Mouse (Mus musculus) ES-E14 (cell line): ENCODE data around the gene Tas2r136. TPM values are rescaled to one million over a fixed set of nuclear protein-coding genes. Genes with fewer than 3 reads are reported as not detected.

Experiments
- DNase-seq: peaks from one replicate; pipeline ENCODE4 v3.0.0-alpha.2; 2013; ENCODE audit warnings: low read depth, low spot score
- H3K27ac ChIP-seq: 2 replicates; pipeline ENCODE4 v1.5.1; 2012; ENCODE audit warnings: low read depth, mild to moderate bottlenecking, low read length, moderate library complexity, mixed read lengths; ENCODE audit not compliant: poor library complexity, insufficient read depth, severe bottlenecking
- H3K36me3 ChIP-seq: 2 replicates; pipeline ENCODE4 v1.6.1; 2012; ENCODE audit warnings: mild to moderate bottlenecking, low read length, moderate library complexity, mixed read lengths; ENCODE audit not compliant: control insufficient read depth, poor library complexity, insufficient read depth, severe bottlenecking
- H3K4me1 ChIP-seq, 2 experiments: fragments of 150-350 bp in 1 of 2; sonication (generic) in 1 of 2; 2 replicates each; pipeline ENCODE4 v1.6.1; 2012; ENCODE audit warnings: low read length in 2 of 2, mild to moderate bottlenecking in 1 of 2, mixed read lengths in 1 of 2; ENCODE audit not compliant: control insufficient read depth in 2 of 2, insufficient read depth in 2 of 2, poor library complexity in 1 of 2
- H3K4me3 ChIP-seq, 2 experiments: fragments of 150-350 bp in 1 of 2; sonication (generic) in 1 of 2; 2 replicates each; pipeline ENCODE4 v1.5.1; 2012; ENCODE audit warnings: low read length in 2 of 2, low read depth in 1 of 2, mild to moderate bottlenecking in 1 of 2, mixed read lengths in 1 of 2; ENCODE audit not compliant: insufficient read depth in 1 of 2, poor library complexity in 1 of 2, severe bottlenecking in 1 of 2
- H3K9ac ChIP-seq: 2 replicates; pipeline ENCODE4 v1.6.1; 2012; ENCODE audit warnings: low read depth, mild to moderate bottlenecking, low read length, mixed read lengths; ENCODE audit not compliant: poor library complexity, insufficient read depth, severe bottlenecking
- H3K9me3 ChIP-seq: fragments of 150-350 bp; sonication (generic); 2 replicates; pipeline ENCODE4 v1.6.1; 2012; ENCODE audit warnings: low read depth, mild to moderate bottlenecking, low read length; ENCODE audit not compliant: control insufficient read depth, insufficient read depth
- CHD2 ChIP-seq: IDR thresholded peaks from 2 replicates; pipeline ENCODE4 v1.6.1; 2014; ENCODE audit warnings: mild to moderate bottlenecking, low read depth, low read length, inconsistent platforms
- HCFC1 ChIP-seq: IDR thresholded peaks from 2 replicates; pipeline ENCODE4 v1.6.1; 2012; ENCODE audit warnings: low read length, inconsistent platforms, borderline replicate concordance; ENCODE audit not compliant: insufficient read depth
- MAFK ChIP-seq: IDR thresholded peaks from 2 replicates; pipeline ENCODE4 v1.6.1; 2014; ENCODE audit warnings: mild to moderate bottlenecking, low read depth, low read length, inconsistent platforms; ENCODE audit not compliant: insufficient read depth
- ZC3H11A ChIP-seq: IDR thresholded peaks from 2 replicates; pipeline ENCODE4 v1.6.1; 2012; ENCODE audit warnings: low read depth, mild to moderate bottlenecking, inconsistent platforms, low read length, borderline replicate concordance
- ZNF384 ChIP-seq: IDR thresholded peaks from 2 replicates; pipeline ENCODE4 v1.6.1; 2012; ENCODE audit warnings: low read depth, low read length, inconsistent platforms
- in situ Hi-C, 2 experiments: fragments of 600-800 bp; cut with MboI; formaldehyde crosslinking; loops; one replicate each; pipeline ENCODE4 v1.15.1; 2025; ENCODE audit warnings: low sequenced_read_pairs in 2 of 2, inconsistent platforms in 1 of 2; ENCODE audit not compliant: unreplicated experiment in 2 of 2
- total RNA-seq: library from RNA; depleted of rRNA; stranded (reverse); fragments of 300-350 nt; gene quantifications from 2 replicates; pipeline ENCODE4 v1.2.3, GENCODE M21; 2012; rRNA removed

Gene Tas2r136
- total RNA-seq = not detected in 2 replicates

GRCm38 (mm10) chr6:132778062-132778461 is at the start of gene Tas2r136:
Gene Tas2r136, minus strand, starts transcription at chr6:132778162.
- H3K9me3 ChIP-seq = no peaks in the 10 kb centered on the region
- H3K27ac ChIP-seq = no peak within 1 kb of the TSS
- no peak within 1 kb of the TSS for H3K4me3 ChIP-seq
- H3K36me3 ChIP-seq = no peaks in the 10 kb centered on the region
- no peak within 1 kb of the TSS for H3K9ac ChIP-seq
- no peaks in the 10 kb centered on the region for H3K4me1 ChIP-seq
- in situ Hi-C loops = no loop called here
- TF ChIP-seq MAFK = no peak
- no peak for TF ChIP-seq ZC3H11A
- no peak for TF ChIP-seq ZNF384
- TF ChIP-seq CHD2 = no peak
- TF ChIP-seq HCFC1 = no peak
- no peak for DNase-seq

- DNase-seq = no peak
- no peak within 1 kb of the TSS for H3K27ac ChIP-seq
- no peaks in the 10 kb centered on the region for H3K9me3 ChIP-seq
- H3K4me3 ChIP-seq = no peak within 1 kb of the TSS
- TF ChIP-seq MAFK = no peak
- H3K9ac ChIP-seq = no peak within 1 kb of the TSS
- in situ Hi-C loops = no loop called here
- no peaks in the 10 kb centered on the region for H3K36me3 ChIP-seq
- H3K4me1 ChIP-seq = no peaks in the 10 kb centered on the region
Observed at GRCm38 (mm10) chr6:132802518-132802917, 24.6 kb upstream of the Tas2r136 start, which contains the start of gene Tas2r117. Gene Tas2r117, plus strand, starts transcription at chr6:132802818.

- TF ChIP-seq ZNF384 (no peak), HCFC1 (no peak), CHD2 (no peak), MAFK (no peak), ZC3H11A (no peak)
- in situ Hi-C loops = no loop called here
- no peak overlapping the region for H3K27ac ChIP-seq
- DNase-seq = no peak
- no peak overlapping the region for H3K9ac ChIP-seq
- no peaks in the 10 kb centered on the region for H3K4me1 ChIP-seq
- no peaks in the 10 kb centered on the region for H3K9me3 ChIP-seq
- H3K36me3 ChIP-seq = no peaks in the 10 kb centered on the region
- no peak overlapping the region for H3K4me3 ChIP-seq
Observed at GRCm38 (mm10) chr6:132795393-132795792, 17.4 kb upstream of the Tas2r136 start.

GRCm38 (mm10) chr6:132761831-132762230 is 16.1 kb downstream of the Tas2r136 start, which contains the start of gene Tas2r102:
Gene Tas2r102, plus strand, starts transcription at chr6:132762131.
- Histone ChIP-seq H3K9me3 (no peaks in the 10 kb centered on the region), H3K9ac (no peak within 1 kb of the TSS), H3K4me3 (no peak within 1 kb of the TSS), H3K36me3 (no peaks in the 10 kb centered on the region), H3K4me1 (peaks cover 0 to 2% of the 10 kb centered on the region in 2 experiments; a peak in 1 of 4 replicates), H3K27ac (no peak within 1 kb of the TSS)
- in situ Hi-C loops = no loop called here
- DNase-seq = no peak
- no peak for TF ChIP-seq ZNF384
- no peak for TF ChIP-seq MAFK
- no peak for TF ChIP-seq CHD2
- TF ChIP-seq HCFC1 = no peak

GRCm38 (mm10) chr6:132754430-132754829 is 23.5 kb downstream of the Tas2r136 start, which contains the start of gene Tas2r124:
Gene Tas2r124, plus strand, starts transcription at chr6:132754730.
- in situ Hi-C loops = no loop called here
- no peak for DNase-seq

More at GRCm38 (mm10) chr6:132754430-132754829, 23.5 kb downstream of the Tas2r136 start, which contains the start of gene Tas2r124:
- H3K27ac ChIP-seq = no peak within 1 kb of the TSS
- no peaks in the 10 kb centered on the region for H3K9me3 ChIP-seq
- H3K4me1 ChIP-seq = no peaks in the 10 kb centered on the region
- H3K9ac ChIP-seq = no peak within 1 kb of the TSS
- no peak for TF ChIP-seq ZNF384
- TF ChIP-seq CHD2 = no peak
- no peak for TF ChIP-seq ZC3H11A
- TF ChIP-seq MAFK = no peak
- TF ChIP-seq HCFC1 = no peak
- no peaks in the 10 kb centered on the region for H3K36me3 ChIP-seq
- no peak within 1 kb of the TSS for H3K4me3 ChIP-seq
